ENCODE assay signal across 10 mouse cellular contexts in genomic region chr11:101894204-101894603, GRCm38 (mm10). TPM values are rescaled to one million over a fixed set of nuclear protein-coding genes. Genes with fewer than 3 reads are reported as not detected.
A peak's percentile ranks its signal among the peaks of the same experiment; 100 is the strongest.
DNase-seq lines count a peak whose midpoint lies in the region; ATAC-seq and TF ChIP-seq lines count a peak whose summit lies in the region.
"Had no signal": no experiment of that assay in that cellular context is flagged by ENCODE, and none has a peak within 500 bp of the region (broad histone marks: within the 10 kb centered on the region; RNA-seq: fewer than 3 reads in every experiment).

TSS of gene Meox1 (minus strand) at chr11:101894374.

- intact Hi-C loops in gastrocnemius, adult 2 months (cut with DNase I), result loop anchor here (5.0 kb wide), 1 partner anchor 42 kb away; no protein-coding TSS in a partner anchor
- intact Hi-C loops in gastrocnemius, postnatal 36 days (cut with DNase I), result no loop called here

- 0 out of 2 replicates have a peak within 1 kb of the TSS, but pooled peaks have one; percentile 19 for H3K4me2 ChIP-seq in lung, postnatal 0 days (replicated peaks; ENCODE audit: low read depth, low read length)
- H3K4me2 ChIP-seq in intestine, embryonic 15.5 days (replicated peaks), result peak within 1 kb of the TSS; percentile 34
- peak within 1 kb of the TSS; percentile 17; the same call in 1 of the 2 replicates for H3K4me2 ChIP-seq in stomach, embryonic 16.5 days (ENCODE audit: low read depth, low read length)

- no peak for TF ChIP-seq EP300 in lung, postnatal 0 days (IDR thresholded peaks at IDR 0.05)

- ATAC-seq in lung, postnatal 0 days, result no peak
- no peak for ATAC-seq in intestine, embryonic 15.5 days
- no peak for ATAC-seq in stomach, embryonic 16.5 days (ENCODE audit: insufficient read depth, low FRiP score)

- H3K36me3 ChIP-seq in lung, postnatal 0 days (ENCODE audit: insufficient read depth, low read length), result no peaks in the 10 kb centered on the region
- no peaks in the 10 kb centered on the region for H3K36me3 ChIP-seq in intestine, embryonic 15.5 days
- H3K36me3 ChIP-seq in stomach, embryonic 16.5 days (ENCODE audit: control insufficient read depth, insufficient read depth, low read length), result no peaks in the 10 kb centered on the region
- H3K36me3 ChIP-seq in forebrain, embryonic 10.5 days (replicated peaks), result no peaks in the 10 kb centered on the region

- peak within 1 kb of the TSS; percentile 85 for H3K27ac ChIP-seq in gastrocnemius, adult 2 months
- H3K27ac ChIP-seq in lung, postnatal 0 days (ENCODE audit: low read length), result no peak within 1 kb of the TSS
- H3K27ac ChIP-seq in intestine, embryonic 15.5 days, result no peak within 1 kb of the TSS
- H3K27ac ChIP-seq in stomach, embryonic 16.5 days (ENCODE audit: low read length), result no peak within 1 kb of the TSS
- H3K27ac ChIP-seq in forebrain, embryonic 10.5 days, result no peak within 1 kb of the TSS; the same call in 1 of the 2 replicates

- no peaks in the 10 kb centered on the region for H3K4me1 ChIP-seq in lung, postnatal 0 days (ENCODE audit: insufficient read depth, low read depth, low read length)
- peaks cover 33% of the 10 kb centered on the region for H3K4me1 ChIP-seq in intestine, embryonic 15.5 days (replicated peaks)
- peaks cover 30% of the 10 kb centered on the region for H3K4me1 ChIP-seq in stomach, embryonic 16.5 days (ENCODE audit: control insufficient read depth, insufficient read depth, low read length)
- peaks cover 53% of the 10 kb centered on the region for H3K4me1 ChIP-seq in forebrain, embryonic 10.5 days

- peak within 1 kb of the TSS; percentile 67 for H3K4me3 ChIP-seq in gastrocnemius, adult 2 months
- H3K4me3 ChIP-seq in lung, postnatal 0 days (ENCODE audit: low read depth, low read length), result 0 out of 2 replicates have a peak within 1 kb of the TSS, but pooled peaks have one; percentile 0
- no peak within 1 kb of the TSS; the same call in 1 of the 2 replicates for H3K4me3 ChIP-seq in intestine, embryonic 15.5 days (replicated peaks)
- no peak within 1 kb of the TSS for H3K4me3 ChIP-seq in stomach, embryonic 16.5 days (replicated peaks; ENCODE audit: low read length)
- no peak within 1 kb of the TSS for H3K4me3 ChIP-seq in forebrain, embryonic 10.5 days

- no peak for DNase-seq in gastrocnemius, adult 2 months
- DNase-seq in gastrocnemius, postnatal 36 days, result no peak
- peak; percentile 27 for DNase-seq in lung, postnatal 0 days (ENCODE audit: low spot score)
- DNase-seq in lung, postnatal 36 days, result no peak
- no peak for DNase-seq in forebrain, embryonic 10.5 days (ENCODE audit: extremely low spot score, low spot score)
- no peak for DNase-seq in layer of hippocampus, adult 9-10 months (ENCODE audit: low spot score)

- H3K9me3 ChIP-seq in lung, postnatal 0 days (ENCODE audit: low read length), result no peaks in the 10 kb centered on the region
- H3K9me3 ChIP-seq in intestine, embryonic 15.5 days, result no peaks in the 10 kb centered on the region
- no peaks in the 10 kb centered on the region for H3K9me3 ChIP-seq in stomach, embryonic 16.5 days (replicated peaks; ENCODE audit: control insufficient read depth, low read length)
- no peaks in the 10 kb centered on the region for H3K9me3 ChIP-seq in forebrain, embryonic 10.5 days

- no peak for TF ChIP-seq CTCF in gastrocnemius, adult 2 months (IDR thresholded peaks at IDR 0.05)
- TF ChIP-seq CTCF in lung, postnatal 0 days (IDR thresholded peaks at IDR 0.05), result no peak

- no peaks in the 10 kb centered on the region for H3K27me3 ChIP-seq in lung, postnatal 0 days (replicated peaks; ENCODE audit: insufficient read depth, low read length)
- peaks cover 16% of the 10 kb centered on the region; the same call in 1 of the 2 replicates for H3K27me3 ChIP-seq in intestine, embryonic 15.5 days (replicated peaks)
- peaks cover 4% of the 10 kb centered on the region; the same call in 1 of the 2 replicates for H3K27me3 ChIP-seq in stomach, embryonic 16.5 days (ENCODE audit: control insufficient read depth, insufficient read depth, low read length)
- H3K27me3 ChIP-seq in forebrain, embryonic 10.5 days (ENCODE audit: poor library complexity, severe bottlenecking), result peaks cover 63% of the 10 kb centered on the region

- no peak within 1 kb of the TSS for H3K9ac ChIP-seq in lung, postnatal 0 days (replicated peaks; ENCODE audit: low read depth)
- H3K9ac ChIP-seq in intestine, embryonic 15.5 days, result no peak within 1 kb of the TSS
- H3K9ac ChIP-seq in stomach, embryonic 16.5 days (ENCODE audit: low read length), result no peak within 1 kb of the TSS

- 17% methylated on average over 11 of the region's 11 CpGs for WGBS in lung, postnatal 0 days
- WGBS in intestine, embryonic 15.5 days, result 13% methylated on average over 11 of the region's 11 CpGs
- 7% methylated on average over 11 of the region's 11 CpGs for WGBS in stomach, embryonic 16.5 days
- WGBS in forebrain, embryonic 10.5 days, result 40% methylated on average over 11 of the region's 11 CpGs

RNA-seq across cellular contexts. Expression of gene Meox1, which starts in this region (rescaled TPM):
- total RNA-seq in gastrocnemius, adult 2 months (2021), result 1 to 10 TPM; 1.1 to 4.7 TPM
- 1 to 10 TPM; 3.1 to 3.5 TPM for total RNA-seq in gastrocnemius, postnatal 36 days (2021)
- 8.1 and 8.7 TPM in 2 replicates for polyA plus RNA-seq in lung, postnatal 0 days (2015; fragmentation: Nextera tagmentation; extraction: Ambion mirVana)
- polyA plus RNA-seq in intestine, embryonic 15.5 days (2015; fragmentation: Nextera tagmentation; extraction: Ambion mirVana), result 4.4 and 4.5 TPM in 2 replicates
- polyA plus RNA-seq in stomach, embryonic 16.5 days (2015; fragmentation: Nextera tagmentation; extraction: Ambion mirVana), result 5.2 and 6.0 TPM in 2 replicates
- 0.86 and 0.97 TPM in 2 replicates for polyA plus RNA-seq in forebrain, embryonic 10.5 days (2016; fragmentation: Nextera tagmentation; extraction: Ambion mirVana)
- total RNA-seq: granulocyte monocyte progenitor cell, adult 5-6 weeks; neutrophil, adult 5-6 weeks had no signal

Comparison
In these comparisons a context has a peak if more than half of its experiments do, and no peak if none do; other contexts are left out.
1. H3K4me3 ChIP-seq: peak in gastrocnemius, adult 2 months (single experiment) and lung, postnatal 0 days (single experiment); none in intestine, embryonic 15.5 days (single experiment), stomach, embryonic 16.5 days (single experiment) and forebrain, embryonic 10.5 days (single experiment).
2. Peak in every context shown above with its lines, with median percentiles within 50 percentile points of each other: H3K4me2 ChIP-seq.